In genomic region chr5:117119777-117120488, GRCm38 (mm10) we compare ENCODE assay signal across 8 mouse cellular contexts. TPM values are rescaled to one million over a fixed set of nuclear protein-coding genes. Genes with fewer than 3 reads are reported as not detected.
DNase-seq lines count a peak whose midpoint lies in the region; ATAC-seq and TF ChIP-seq lines count a peak whose summit lies in the region.

Gene Taok3 (plus strand): TSS chr5:117120129.

- no peaks in the 10 kb centered on the region for H3K36me3 ChIP-seq in E14TG2a.4 (ENCODE audit: insufficient read depth, low read length)
- H3K36me3 ChIP-seq in forebrain, embryonic 12.5 days (replicated peaks), result no peaks in the 10 kb centered on the region
- H3K36me3 ChIP-seq in heart, postnatal 0 days (replicated peaks; ENCODE audit: control insufficient read depth, insufficient read depth, low read length), result no peaks in the 10 kb centered on the region
- 0 out of 2 replicates have a peak, but pooled peaks cover 2% of the 10 kb centered on the region for H3K36me3 ChIP-seq in liver, embryonic 16.5 days (ENCODE audit: control insufficient read depth, insufficient read depth)
- no peaks in the 10 kb centered on the region for H3K36me3 ChIP-seq in neural tube, embryonic 13.5 days
- no peaks in the 10 kb centered on the region for H3K36me3 ChIP-seq in testis, adult 2 months (ENCODE audit: control insufficient read depth, insufficient read depth, low read length)

- H3K9me3 ChIP-seq in E14TG2a.4 (ENCODE audit: low read length), result no peaks in the 10 kb centered on the region
- no peaks in the 10 kb centered on the region for H3K9me3 ChIP-seq in forebrain, embryonic 12.5 days
- no peaks in the 10 kb centered on the region for H3K9me3 ChIP-seq in heart, postnatal 0 days (replicated peaks; ENCODE audit: control insufficient read depth, low read length)
- no peaks in the 10 kb centered on the region for H3K9me3 ChIP-seq in liver, embryonic 16.5 days (replicated peaks; ENCODE audit: control insufficient read depth, low read length)
- no peaks in the 10 kb centered on the region for H3K9me3 ChIP-seq in neural tube, embryonic 13.5 days

- H3K4me2 ChIP-seq in forebrain, embryonic 12.5 days, result peak within 1 kb of the TSS; percentile 93
- H3K4me2 ChIP-seq in heart, postnatal 0 days (ENCODE audit: low read depth, low read length), result peak within 1 kb of the TSS; percentile 97
- H3K4me2 ChIP-seq in liver, embryonic 16.5 days (ENCODE audit: low read depth, low read length), result peak within 1 kb of the TSS; percentile 92
- H3K4me2 ChIP-seq in neural tube, embryonic 13.5 days, result peak within 1 kb of the TSS; percentile 96

- TF ChIP-seq POLR2A in testis, adult 2 months (IDR thresholded peaks at IDR 0.05; ENCODE audit: control insufficient read depth, low read depth, low read length), result peak; percentile 87

- TF ChIP-seq CTCF in E14TG2a.4 (conservative IDR thresholded peaks at IDR 0.05; ENCODE audit: low read length), result no peak
- TF ChIP-seq CTCF in heart, postnatal 0 days (IDR thresholded peaks at IDR 0.05; ENCODE audit: low read depth), result no peak; the same call in 1 of the 2 replicates
- no peak; the same call in 1 of the 2 replicates for TF ChIP-seq CTCF in testis, adult 2 months (IDR thresholded peaks at IDR 0.05; ENCODE audit: control insufficient read depth, insufficient read depth, insufficient replicate concordance, low read depth, low read length)

- DNase-seq in c-Kit-positive CD71-positive TER-119-positive erythroid progenitor cells, embryonic 14.5 days (ENCODE audit: low spot score), result peak; percentile 99
- peak; percentile 98 for DNase-seq in heart, postnatal 0 days (ENCODE audit: low spot score)
- DNase-seq in kidney, postnatal 4 days, result peak; percentile 100

- H3K27ac ChIP-seq in forebrain, embryonic 12.5 days, result 0 out of 2 replicates have a peak within 1 kb of the TSS, but pooled peaks have one; percentile 42
- peak within 1 kb of the TSS; percentile 46 for H3K27ac ChIP-seq in heart, postnatal 0 days (ENCODE audit: low read depth)
- peak within 1 kb of the TSS; percentile 92 for H3K27ac ChIP-seq in liver, embryonic 16.5 days (ENCODE audit: low read length)
- peak within 1 kb of the TSS; percentile 38; the same call in 1 of the 2 replicates for H3K27ac ChIP-seq in neural tube, embryonic 13.5 days (replicated peaks)
- peak within 1 kb of the TSS; percentile 76 for H3K27ac ChIP-seq in testis, adult 2 months (ENCODE audit: control insufficient read depth, insufficient read depth, low read depth, low read length)

- H3K4me3 ChIP-seq in E14TG2a.4 (replicated peaks; ENCODE audit: low read length), result peak within 1 kb of the TSS; percentile 93
- peak within 1 kb of the TSS; percentile 79 for H3K4me3 ChIP-seq in forebrain, embryonic 12.5 days (replicated peaks)
- H3K4me3 ChIP-seq in heart, postnatal 0 days (ENCODE audit: low read depth, low read length), result peak within 1 kb of the TSS; percentile 84
- H3K4me3 ChIP-seq in liver, embryonic 16.5 days (ENCODE audit: low read depth, low read length), result peak within 1 kb of the TSS; percentile 85
- peak within 1 kb of the TSS; percentile 73 for H3K4me3 ChIP-seq in neural tube, embryonic 13.5 days
- peak within 1 kb of the TSS; percentile 97 for H3K4me3 ChIP-seq in testis, adult 2 months (ENCODE audit: control insufficient read depth, low read depth, low read length)

- peaks cover 58% of the 10 kb centered on the region for H3K4me1 ChIP-seq in E14TG2a.4 (replicated peaks; ENCODE audit: low read depth, low read length)
- H3K4me1 ChIP-seq in forebrain, embryonic 12.5 days, result peaks cover 26% of the 10 kb centered on the region
- peaks cover 14% of the 10 kb centered on the region; the same call in 1 of the 2 replicates for H3K4me1 ChIP-seq in heart, postnatal 0 days (ENCODE audit: control insufficient read depth, insufficient read depth)
- peaks cover 53% of the 10 kb centered on the region for H3K4me1 ChIP-seq in liver, embryonic 16.5 days (ENCODE audit: control insufficient read depth, low read depth, low read length)
- peaks cover 32% of the 10 kb centered on the region for H3K4me1 ChIP-seq in neural tube, embryonic 13.5 days (replicated peaks)
- peaks cover 15% of the 10 kb centered on the region for H3K4me1 ChIP-seq in testis, adult 2 months (ENCODE audit: control insufficient read depth, insufficient read depth, low read length)

- WGBS in forebrain, embryonic 12.5 days, result under 1% methylated on average over 72 of the region's 74 CpGs
- under 1% methylated on average over 70 of the region's 74 CpGs for WGBS in heart, postnatal 0 days
- WGBS in liver, embryonic 16.5 days (ENCODE audit: insufficient replicate concordance), result under 1% methylated on average over 74 of the region's 74 CpGs
- under 1% methylated on average over 70 of the region's 74 CpGs for WGBS in neural tube, embryonic 13.5 days

- no peak for TF ChIP-seq EP300 in heart, postnatal 0 days (IDR thresholded peaks at IDR 0.05; ENCODE audit: low read depth)

- H3K9ac ChIP-seq in forebrain, embryonic 12.5 days, result peak within 1 kb of the TSS; percentile 68
- peak within 1 kb of the TSS; percentile 63 for H3K9ac ChIP-seq in heart, postnatal 0 days (replicated peaks; ENCODE audit: low read depth, low read length)
- H3K9ac ChIP-seq in liver, embryonic 16.5 days (ENCODE audit: low read depth, low read length), result peak within 1 kb of the TSS; percentile 88
- H3K9ac ChIP-seq in neural tube, embryonic 13.5 days, result peak within 1 kb of the TSS; percentile 78

- H3K27me3 ChIP-seq in E14TG2a.4 (ENCODE audit: insufficient read depth, low read length), result peaks cover 23% of the 10 kb centered on the region
- H3K27me3 ChIP-seq in forebrain, embryonic 12.5 days, result peaks cover 13% of the 10 kb centered on the region
- no peaks in the 10 kb centered on the region for H3K27me3 ChIP-seq in heart, postnatal 0 days (ENCODE audit: control insufficient read depth, insufficient read depth, low read length)
- no peaks in the 10 kb centered on the region for H3K27me3 ChIP-seq in liver, embryonic 16.5 days (ENCODE audit: control insufficient read depth, insufficient read depth, low read depth, low read length)
- H3K27me3 ChIP-seq in neural tube, embryonic 13.5 days, result peaks cover 9% of the 10 kb centered on the region
- no peaks in the 10 kb centered on the region for H3K27me3 ChIP-seq in testis, adult 2 months (ENCODE audit: control insufficient read depth, insufficient read depth, low read length)

- ATAC-seq in forebrain, embryonic 12.5 days (ENCODE audit: low FRiP score), result peak; percentile 94
- ATAC-seq in heart, postnatal 0 days (ENCODE audit: insufficient read depth, low read depth), result peak; percentile 88
- ATAC-seq in liver, embryonic 16.5 days (ENCODE audit: low read depth), result peak; percentile 87
- ATAC-seq in neural tube, embryonic 13.5 days (ENCODE audit: low read depth), result peak; percentile 78

RNA-seq across cellular contexts. Expression of gene Taok3, which starts in this region (rescaled TPM):
- polyA plus RNA-seq in forebrain, embryonic 12.5 days (2016; fragmentation: Nextera tagmentation; extraction: Ambion mirVana), result 24.3 and 24.8 TPM in 2 replicates
- total RNA-seq in heart, postnatal 0 days (2014; rRNA removed; ENCODE audit: low replicate concordance), result 1.1 and 3.9 TPM in 2 replicates
- polyA plus RNA-seq in heart, postnatal 0 days (2015; fragmentation: Nextera tagmentation; extraction: Ambion mirVana), result 5.8 and 7.5 TPM in 2 replicates
- 39.9 and 41.8 TPM in 2 replicates for polyA plus RNA-seq in liver, embryonic 16.5 days (2015; fragmentation: Nextera tagmentation; extraction: Ambion mirVana)
- polyA plus RNA-seq in neural tube, embryonic 13.5 days (2015; fragmentation: Nextera tagmentation; extraction: Ambion mirVana), result 46.7 and 52.5 TPM in 2 replicates
- polyA plus RNA-seq in testis, adult 2 months (2012; rRNA removed), result 5.7 and 6.0 TPM in 2 replicates

Comparison
In these comparisons a context has a peak if more than half of its experiments do, and no peak if none do; other contexts are left out.
1. Peak in every context shown above with its lines: DNase-seq, ATAC-seq, H3K4me3 ChIP-seq and H3K27ac ChIP-seq.
2. H3K27ac ChIP-seq: peak in every context shown above with its lines; median percentile 92 in liver, embryonic 16.5 days; 76 in testis, adult 2 months; 46 in heart, postnatal 0 days; 42 in forebrain, embryonic 12.5 days; 38 in neural tube, embryonic 13.5 days.